Mouse (Mus musculus) midbrain, embryonic 11.5 days (tissue): ENCODE data around the gene Lamb2. TPM values are rescaled to one million over a fixed set of nuclear protein-coding genes. Genes with fewer than 3 reads are reported as not detected.
A peak's percentile ranks its signal among the peaks of the same experiment; 100 is the strongest.

ENCODE experiments used
- ATAC-seq: fragments of 200-750 bp; cut with Nextera tagmentation; 2 replicates; pipeline ENCODE4 v1.8.0; 2017; ENCODE audit warnings: moderate TSS enrichment, moderate library complexity; ENCODE audit not compliant: low FRiP score
- DNase-seq: peaks from one replicate; pipeline ENCODE4 v3.0.0; 2015; ENCODE audit warnings: low spot score; ENCODE audit errors: missing footprints
- H3K27ac ChIP-seq: fragments of 300-500 bp; sonication (generic); 2 replicates; pipeline ENCODE4 v1.5.1; 2014; ENCODE audit warnings: low read depth, low read length
- H3K27me3 ChIP-seq: fragments of 300-500 bp; sonication (generic); 2 replicates; pipeline ENCODE4 v1.6.1; 2014; ENCODE audit warnings: mild to moderate bottlenecking, low read length, moderate library complexity, mixed read lengths; ENCODE audit not compliant: control insufficient read depth, insufficient read depth
- H3K36me3 ChIP-seq: fragments of 300-500 bp; sonication (generic); 2 replicates; pipeline ENCODE4 v1.6.1; 2014; ENCODE audit warnings: mild to moderate bottlenecking, low read length, moderate library complexity, mixed read lengths; ENCODE audit not compliant: control insufficient read depth, insufficient read depth
- H3K4me1 ChIP-seq: fragments of 300-500 bp; sonication (generic); 2 replicates; pipeline ENCODE4 v1.6.1; 2014; ENCODE audit warnings: low read length; ENCODE audit not compliant: control insufficient read depth, insufficient read depth
- H3K4me2 ChIP-seq: fragments of 300-500 bp; sonication (generic); 2 replicates; pipeline ENCODE4 v1.6.1; 2014; ENCODE audit warnings: mild to moderate bottlenecking, moderate library complexity
- H3K4me3 ChIP-seq: fragments of 300-500 bp; sonication (generic); 2 replicates; pipeline ENCODE4 v1.5.1; 2014; ENCODE audit warnings: low read depth, low read length
- H3K9ac ChIP-seq: fragments of 300-500 bp; sonication (generic); 2 replicates; pipeline ENCODE4 v1.6.1; 2014; ENCODE audit warnings: low read length
- H3K9me3 ChIP-seq: fragments of 300-500 bp; sonication (generic); 2 replicates; pipeline ENCODE4 v1.6.1; 2016; ENCODE audit warnings: low read length; ENCODE audit not compliant: control insufficient read depth
- WGBS: fragments of 180-500 bp; shearing (Covaris S2); extraction: QIAGEN DNeasy Blood & Tissue Kit; methylation state at CpG from one replicate; pipeline ENCODE4 v1.1.7; 2014; 5-methylcytosine and 5-hydroxymethylcytosine counted together
- polyA plus RNA-seq: library from polyadenylated mRNA; unstranded; fragments of >200 nt; fragmentation: Nextera tagmentation; extraction: Ambion mirVana; gene quantifications from 2 replicates; pipeline ENCODE4 v1.2.1, GENCODE M21; 2014

The Lamb2 gene
- polyA plus RNA-seq, 1 experiment from 2014 or later, result 21.4 TPM

DNA sequence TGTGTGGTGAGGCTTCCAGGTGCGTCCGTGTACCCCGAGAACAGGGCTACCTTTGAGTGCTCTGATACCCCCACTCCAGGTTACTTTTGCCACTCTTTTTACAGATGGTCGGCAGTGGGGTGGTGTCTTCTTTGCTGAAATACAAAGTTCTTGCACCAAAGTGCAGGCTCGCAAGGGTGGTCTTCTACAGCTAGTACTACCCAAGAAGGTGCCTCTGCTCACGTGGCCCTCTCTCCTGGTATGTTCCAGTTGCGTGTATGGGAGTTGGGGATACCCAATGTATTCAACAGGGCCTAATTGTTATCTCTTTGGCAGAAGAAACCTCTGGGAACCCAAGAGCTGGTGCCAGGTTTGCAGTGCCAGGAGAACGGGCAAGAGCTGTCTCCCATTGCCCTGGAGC lies 13.7 kb downstream of the Lamb2 start:
- peak; percentile 73 for DNase-seq
- Histone ChIP-seq H3K27ac (no peak overlapping the region), H3K27me3 (no peaks in the 10 kb centered on the region), H3K4me2 (no peak overlapping the region), H3K4me3 (no peak overlapping the region), H3K9ac (no peak overlapping the region), H3K36me3 (peaks cover 47% of the 10 kb centered on the region), H3K9me3 (no peaks in the 10 kb centered on the region), H3K4me1 (peaks cover 15% of the 10 kb centered on the region)
- 94% methylated on average over 8 of the region's 8 CpGs for WGBS
- no peak for ATAC-seq

DNA sequence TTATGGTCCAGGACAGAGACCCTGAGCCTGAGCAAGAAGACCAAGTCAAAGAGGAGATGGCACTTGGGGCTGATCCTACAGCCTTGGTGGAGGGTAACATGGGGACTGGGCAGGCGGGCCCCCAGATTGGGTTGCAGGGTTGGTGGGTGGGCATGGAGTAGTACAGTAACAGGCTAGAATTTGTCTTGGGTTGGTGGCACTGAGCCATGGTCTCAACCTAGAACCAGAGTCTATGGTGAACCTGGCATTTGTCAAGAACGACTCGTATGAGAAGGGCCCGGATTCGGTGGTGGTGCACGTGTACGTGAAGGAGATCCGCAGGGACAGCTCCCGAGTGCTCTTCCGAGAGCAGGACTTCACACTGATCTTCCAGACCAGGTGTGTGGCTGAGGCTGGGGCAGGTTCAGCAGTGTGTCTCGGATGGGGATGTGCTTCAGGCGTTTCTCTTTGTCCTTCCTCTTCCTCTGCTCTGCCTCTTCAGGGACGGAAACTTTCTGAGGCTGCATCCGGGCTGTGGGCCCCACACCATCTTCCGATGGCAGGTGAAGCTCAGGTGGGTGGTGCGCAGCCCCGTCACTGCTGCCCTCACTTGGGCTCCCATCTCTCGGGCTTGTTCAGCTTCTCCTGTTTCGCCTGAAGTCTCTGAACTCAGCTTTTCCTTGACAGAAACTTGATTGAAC lies 14.8 kb downstream of the Lamb2 start:
- Histone ChIP-seq H3K9ac (no peak overlapping the region), H3K4me1 (peaks cover 15% of the 10 kb centered on the region), H3K36me3 (peaks cover 53% of the 10 kb centered on the region), H3K27me3 (no peaks in the 10 kb centered on the region), H3K27ac (no peak overlapping the region), H3K4me2 (no peak overlapping the region), H3K9me3 (no peaks in the 10 kb centered on the region), H3K4me3 (no peak overlapping the region)
- DNase-seq (peak; percentile 75), ATAC-seq (no peak)
- 93% methylated on average over 19 of the region's 19 CpGs for WGBS

DNA sequence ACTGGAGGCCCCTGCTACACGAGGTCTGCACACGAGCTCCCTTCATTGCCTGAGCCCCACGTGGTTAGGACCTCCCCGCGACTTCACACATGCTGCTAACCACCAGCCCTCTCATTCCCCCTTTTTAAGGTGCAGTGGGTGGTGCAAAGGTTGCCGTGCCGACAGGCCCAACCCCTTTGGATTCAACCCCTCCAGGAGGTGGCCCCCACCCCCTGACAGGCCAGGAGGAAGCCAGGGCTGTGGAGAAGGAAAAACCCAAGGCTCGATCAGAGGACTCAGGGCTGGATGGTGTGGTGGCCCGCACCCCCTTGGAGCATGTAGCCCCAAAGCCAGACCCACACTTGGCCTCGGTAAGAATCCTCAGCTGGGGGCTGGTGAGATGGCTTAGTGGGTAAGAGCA lies 15.4 kb downstream of the Lamb2 start:
- Histone ChIP-seq H3K4me1 (peaks cover 14% of the 10 kb centered on the region), H3K36me3 (peaks cover 57% of the 10 kb centered on the region), H3K9ac (no peak overlapping the region), H3K9me3 (no peaks in the 10 kb centered on the region), H3K27ac (no peak overlapping the region), H3K4me2 (no peak overlapping the region), H3K4me3 (no peak overlapping the region), H3K27me3 (no peaks in the 10 kb centered on the region)
- no peak for ATAC-seq
- DNase-seq, result peak; percentile 33
- 91% methylated on average over 10 of the region's 10 CpGs for WGBS

DNA sequence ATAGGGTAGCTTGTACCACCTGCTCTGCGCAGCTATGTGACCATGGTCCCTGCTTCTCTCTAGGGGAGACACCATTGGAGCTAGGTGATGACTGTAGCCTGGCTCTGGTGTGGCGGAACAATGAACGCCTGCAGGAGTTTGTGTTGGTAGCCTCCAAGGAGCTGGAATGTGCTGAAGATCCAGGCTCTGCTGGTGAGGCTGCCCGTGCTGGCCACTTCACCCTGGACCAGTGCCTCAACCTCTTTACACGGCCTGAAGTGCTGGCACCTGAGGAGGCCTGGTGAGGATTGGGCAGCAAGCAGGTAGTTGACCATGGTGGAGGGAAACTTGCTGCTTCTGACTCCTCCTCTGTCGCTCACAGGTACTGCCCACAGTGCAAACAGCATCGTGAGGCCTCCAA lies 19.7 kb downstream of the Lamb2 start:
- no peaks in the 10 kb centered on the region for H3K9me3 ChIP-seq
- H3K27me3 ChIP-seq, result no peaks in the 10 kb centered on the region
- H3K9ac ChIP-seq, result no peak overlapping the region
- 97% methylated on average over 7 of the region's 7 CpGs for WGBS
- DNase-seq (no peak), ATAC-seq (no peak)
- H3K36me3 ChIP-seq, result peaks cover 68% of the 10 kb centered on the region
- H3K4me3 ChIP-seq, result no peak overlapping the region
- no peaks in the 10 kb centered on the region for H3K4me1 ChIP-seq
- H3K27ac ChIP-seq, result no peak overlapping the region
- no peak overlapping the region for H3K4me2 ChIP-seq

DNA sequence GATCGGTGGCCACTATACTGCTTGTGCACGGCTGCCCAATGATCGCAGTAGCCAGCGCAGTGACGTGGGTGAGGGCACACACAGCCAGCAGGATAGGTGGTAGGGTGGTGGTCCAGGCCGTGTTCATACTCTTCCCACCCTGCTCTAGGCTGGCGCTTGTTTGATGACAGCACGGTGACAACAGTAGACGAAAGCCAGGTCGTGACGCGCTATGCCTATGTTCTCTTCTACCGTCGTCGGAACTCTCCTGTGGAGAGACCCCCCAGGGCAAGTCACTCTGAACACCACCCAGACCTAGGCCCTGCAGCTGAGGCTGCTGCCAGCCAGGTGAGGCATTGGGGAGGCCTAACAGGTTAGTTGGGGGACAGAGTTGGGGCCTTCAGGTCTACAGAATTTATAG lies 20.4 kb downstream of the Lamb2 start:
- WGBS, result 95% methylated on average over 15 of the region's 15 CpGs
- no peak for ATAC-seq
- Histone ChIP-seq H3K9ac (no peak overlapping the region), H3K4me3 (no peak overlapping the region), H3K27ac (no peak overlapping the region), H3K4me2 (no peak overlapping the region), H3K27me3 (no peaks in the 10 kb centered on the region), H3K4me1 (no peaks in the 10 kb centered on the region), H3K36me3 (peaks cover 61% of the 10 kb centered on the region), H3K9me3 (no peaks in the 10 kb centered on the region)
- peak; percentile 82 for DNase-seq

DNA sequence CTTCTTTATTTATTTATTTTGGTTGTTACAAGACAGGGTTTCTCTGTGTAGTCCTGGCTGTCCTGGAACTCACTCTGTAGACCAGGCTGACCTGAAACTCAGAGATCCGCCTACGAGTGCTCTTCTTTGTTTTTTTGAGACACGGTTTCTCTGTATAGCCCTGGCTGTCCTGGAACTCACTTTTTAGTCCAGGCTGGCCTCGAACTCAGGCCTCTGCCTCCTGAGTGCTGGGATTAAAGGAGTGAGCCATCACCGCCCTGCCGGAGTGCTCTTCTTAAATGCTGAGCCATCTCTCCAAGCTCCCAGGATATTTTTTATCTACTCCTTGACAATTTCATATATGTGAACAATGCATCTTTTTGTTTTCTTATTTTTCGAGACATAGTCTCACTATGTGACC lies 27.4 kb downstream of the Lamb2 start:
- ATAC-seq, result no peak
- H3K4me2 ChIP-seq, result no peak overlapping the region

DNA sequence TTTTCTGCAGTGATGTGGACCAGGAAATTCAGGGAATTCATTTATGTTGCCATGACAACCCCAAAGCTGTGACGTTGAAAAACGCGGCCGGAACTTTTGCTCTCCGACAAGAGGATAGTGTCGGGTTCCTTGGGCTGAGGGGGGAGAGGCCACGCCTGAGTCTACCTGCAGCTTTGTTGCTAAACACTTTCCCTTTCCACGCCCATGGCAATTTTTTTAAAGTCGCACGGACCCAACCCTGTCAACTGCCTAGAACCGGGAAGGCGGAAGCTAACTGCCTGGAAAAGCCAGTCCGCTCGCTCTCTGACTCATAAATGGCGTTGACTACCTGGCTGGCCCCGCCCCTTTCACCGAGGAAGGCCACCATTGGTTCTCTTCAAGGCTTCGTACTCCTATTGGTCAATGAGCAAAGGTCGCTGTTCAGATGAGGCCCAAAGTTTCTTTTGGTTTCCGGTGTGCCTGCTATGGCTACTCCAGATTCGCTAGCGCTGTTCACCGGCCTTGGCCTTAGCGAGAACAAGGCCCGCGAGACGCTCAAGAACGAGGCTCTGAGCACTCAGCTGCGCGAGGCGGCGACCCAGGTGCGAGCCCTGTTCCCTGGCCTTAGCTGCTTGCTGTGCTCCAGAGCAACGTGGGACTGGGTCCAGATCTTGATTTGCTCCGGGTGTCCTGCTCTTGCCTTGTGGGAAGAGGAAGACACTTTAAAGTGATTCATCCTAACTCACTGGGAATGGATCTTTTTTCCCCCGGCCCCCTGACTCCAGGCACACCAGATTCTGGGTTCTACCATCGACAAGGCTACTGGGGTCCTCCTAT lies 28.3 kb downstream of the Lamb2 start, which contains the start of gene Qars:
Gene Qars (plus strand): TSS at position 88 of the 816 bp plus-strand sequence.
- H3K27ac ChIP-seq, result no peak within 1 kb of the TSS
- H3K36me3 ChIP-seq, result peaks cover 8% of the 10 kb centered on the region
- under 1% methylated on average over 37 of the region's 37 CpGs for WGBS

More for the DNA sequence above, 27.4 kb downstream of the Lamb2 start:
- no peaks in the 10 kb centered on the region for H3K27me3 ChIP-seq
- H3K4me1 ChIP-seq, result peaks cover 7% of the 10 kb centered on the region
- no peak overlapping the region for H3K27ac ChIP-seq
- H3K9ac ChIP-seq, result no peak overlapping the region
- peak; percentile 69 for DNase-seq
- 86% methylated on average over 7 of the region's 7 CpGs for WGBS
- no peak overlapping the region for H3K4me3 ChIP-seq
- peaks cover 4% of the 10 kb centered on the region for H3K36me3 ChIP-seq
- H3K9me3 ChIP-seq, result no peaks in the 10 kb centered on the region

DNA sequence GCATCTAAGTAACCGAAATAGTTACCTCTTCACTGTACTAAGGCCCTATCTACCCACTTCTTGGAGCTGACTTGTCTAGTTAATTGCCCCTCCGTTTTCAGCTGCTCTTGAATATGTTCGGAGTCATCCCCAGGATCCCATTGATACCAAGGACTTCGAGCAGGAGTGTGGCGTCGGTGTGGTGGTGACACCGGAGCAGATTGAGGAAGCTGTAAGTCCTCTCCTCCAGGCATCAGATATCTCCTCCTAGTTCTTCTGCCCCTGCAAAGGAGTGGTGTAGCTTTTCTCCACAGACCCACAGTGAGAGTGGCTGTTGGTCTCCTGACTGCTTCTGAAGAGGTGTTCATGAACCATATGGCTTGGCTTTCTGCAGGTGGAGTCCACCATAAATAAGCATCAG lies 29.2 kb downstream of the Lamb2 start:
- H3K27me3 ChIP-seq, result no peaks in the 10 kb centered on the region
- ATAC-seq (no peak), DNase-seq (no peak)
- H3K4me1 ChIP-seq, result peaks cover 7% of the 10 kb centered on the region
- H3K9ac ChIP-seq, result peak overlapping the region; percentile 64
- no peak overlapping the region for H3K27ac ChIP-seq
- H3K9me3 ChIP-seq, result no peaks in the 10 kb centered on the region
- peaks cover 8% of the 10 kb centered on the region for H3K36me3 ChIP-seq
- 87% methylated on average over 7 of the region's 7 CpGs for WGBS
- H3K4me2 ChIP-seq, result peak overlapping the region; percentile 82
- H3K4me3 ChIP-seq, result peak overlapping the region; percentile 54

More for the DNA sequence above, 28.3 kb downstream of the Lamb2 start, which contains the start of gene Qars:
- H3K9ac ChIP-seq, result peak within 1 kb of the TSS; percentile 64
- peak; percentile 98 for ATAC-seq
- H3K4me1 ChIP-seq, result peaks cover 7% of the 10 kb centered on the region
- peak; percentile 98 for DNase-seq
- H3K9me3 ChIP-seq, result no peaks in the 10 kb centered on the region
- peak within 1 kb of the TSS; percentile 54 for H3K4me3 ChIP-seq
- H3K4me2 ChIP-seq, result peak within 1 kb of the TSS; percentile 82
- H3K27me3 ChIP-seq, result no peaks in the 10 kb centered on the region
